Mouse (Mus musculus) lung, embryonic 14.5 days (tissue): ENCODE data around the gene Rbmx. TPM values are rescaled to one million over a fixed set of nuclear protein-coding genes. Genes with fewer than 3 reads are reported as not detected.

ENCODE experiments used
- ATAC-seq: fragments of 200-750 bp; cut with Nextera tagmentation; 2 replicates; pipeline ENCODE4 v1.8.0; 2017; ENCODE audit warnings: mild to moderate bottlenecking, moderate TSS enrichment, moderate library complexity; ENCODE audit not compliant: insufficient read depth
- DNase-seq: peaks from one replicate; pipeline ENCODE4 v3.0.0-alpha.2; 2015
- H3K27ac ChIP-seq: fragments of 300-500 bp; sonication (generic); 2 replicates; pipeline ENCODE4 v1.5.1; 2014; ENCODE audit warnings: low read depth, mild to moderate bottlenecking, moderate library complexity
- H3K27me3 ChIP-seq: fragments of 300-500 bp; sonication (generic); 2 replicates; pipeline ENCODE4 v1.6.1; 2014; ENCODE audit warnings: low read length, control low read depth; ENCODE audit not compliant: insufficient read depth
- H3K36me3 ChIP-seq: fragments of 300-500 bp; sonication (generic); 2 replicates; pipeline ENCODE4 v1.6.1; 2014; ENCODE audit warnings: control low read depth; ENCODE audit not compliant: insufficient read depth
- H3K4me1 ChIP-seq: fragments of 300-500 bp; sonication (generic); 2 replicates; pipeline ENCODE4 v1.6.1; 2014; ENCODE audit warnings: antibody characterized with exemption, control low read depth; ENCODE audit not compliant: insufficient read depth
- H3K4me2 ChIP-seq: fragments of 300-500 bp; sonication (generic); 2 replicates; pipeline ENCODE4 v1.6.1; 2014; ENCODE audit warnings: mild to moderate bottlenecking
- H3K4me3 ChIP-seq: fragments of 300-500 bp; sonication (generic); 2 replicates; pipeline ENCODE4 v1.5.1; 2014; ENCODE audit warnings: low read depth, low read length
- H3K9ac ChIP-seq: fragments of 300-500 bp; sonication (generic); 2 replicates; pipeline ENCODE4 v1.6.1; 2014
- H3K9me3 ChIP-seq: fragments of 300-500 bp; sonication (generic); 2 replicates; pipeline ENCODE4 v1.6.1; 2016; ENCODE audit warnings: low read depth, low read length, control low read depth
- CTCF ChIP-seq: IDR thresholded peaks from 2 replicates; pipeline ENCODE4 v1.5.1; 2016; ENCODE audit warnings: antibody characterized with exemption, low read depth
- WGBS: fragments of 180-500 bp; shearing (Covaris S2); extraction: QIAGEN DNeasy Blood & Tissue Kit; methylation state at CpG from one replicate; pipeline ENCODE4 v1.1.7; 2014; 5-methylcytosine and 5-hydroxymethylcytosine counted together
- polyA plus RNA-seq: library from polyadenylated mRNA; unstranded; fragments of >200 nt; fragmentation: Nextera tagmentation; extraction: Ambion mirVana; gene quantifications from 2 replicates; pipeline ENCODE4 v1.2.1, GENCODE M21; 2014

The Rbmx gene
- polyA plus RNA-seq, 1 experiment from 2014 or later = 156 TPM

GRCm38 (mm10) chrX:57380915-57381314 lies 11.9 kb downstream of the Rbmx start:
- DNase-seq (no peak), ATAC-seq (no peak)
- Histone ChIP-seq H3K9me3 (no peaks in the 10 kb centered on the region), H3K4me3 (no peak overlapping the region), H3K4me1 (no peaks in the 10 kb centered on the region), H3K27ac (no peak overlapping the region), H3K9ac (no peak overlapping the region), H3K4me2 (no peak overlapping the region), H3K36me3 (peaks cover 52% of the 10 kb centered on the region), H3K27me3 (no peaks in the 10 kb centered on the region)
- WGBS = 72% methylated on average over 5 of the region's 5 CpGs
- no peak for TF ChIP-seq CTCF

GRCm38 (mm10) chrX:57378579-57378978 lies 14.3 kb downstream of the Rbmx start:
- WGBS = 74% methylated on average over 3 of the region's 3 CpGs
- H3K27ac ChIP-seq = no peak overlapping the region
- no peak overlapping the region for H3K4me2 ChIP-seq
- no peaks in the 10 kb centered on the region for H3K4me1 ChIP-seq
- no peaks in the 10 kb centered on the region for H3K27me3 ChIP-seq
- ATAC-seq (no peak), DNase-seq (no peak)
- H3K4me3 ChIP-seq = no peak overlapping the region
- H3K36me3 ChIP-seq = peaks cover 36% of the 10 kb centered on the region
- no peak for TF ChIP-seq CTCF
- no peak overlapping the region for H3K9ac ChIP-seq
- no peaks in the 10 kb centered on the region for H3K9me3 ChIP-seq

- H3K4me2 ChIP-seq = no peak overlapping the region
- H3K4me1 ChIP-seq = no peaks in the 10 kb centered on the region
- H3K27ac ChIP-seq = no peak overlapping the region
- H3K4me3 ChIP-seq = no peak overlapping the region
- peaks cover 29% of the 10 kb centered on the region for H3K36me3 ChIP-seq
- H3K27me3 ChIP-seq = no peaks in the 10 kb centered on the region
- no peak overlapping the region for H3K9ac ChIP-seq
- ATAC-seq = no peak
- H3K9me3 ChIP-seq = no peaks in the 10 kb centered on the region
- WGBS = 80% methylated on average over 3 of the region's 3 CpGs
- no peak for DNase-seq
- no peak for TF ChIP-seq CTCF
Measured at GRCm38 (mm10) chrX:57377096-57377495, 15.7 kb downstream of the Rbmx start.

GRCm38 (mm10) chrX:57374029-57374428 lies 18.8 kb downstream of the Rbmx start:
- Histone ChIP-seq H3K27ac (no peak overlapping the region), H3K4me1 (no peaks in the 10 kb centered on the region), H3K27me3 (no peaks in the 10 kb centered on the region), H3K4me3 (no peak overlapping the region), H3K9ac (no peak overlapping the region), H3K4me2 (no peak overlapping the region), H3K9me3 (no peaks in the 10 kb centered on the region), H3K36me3 (peaks cover 18% of the 10 kb centered on the region; the same call in 1 of the 2 replicates)
- no peak for DNase-seq
- no peak for TF ChIP-seq CTCF
- ATAC-seq = no peak
- 71% methylated on average over 2 of the region's 2 CpGs for WGBS

GRCm38 (mm10) chrX:57373543-57373942 lies 19.3 kb downstream of the Rbmx start:
- no peaks in the 10 kb centered on the region for H3K27me3 ChIP-seq
- ATAC-seq (no peak), DNase-seq (no peak)
- no peak overlapping the region for H3K9ac ChIP-seq
- no peaks in the 10 kb centered on the region for H3K4me1 ChIP-seq
- H3K9me3 ChIP-seq = no peaks in the 10 kb centered on the region
- no peak for TF ChIP-seq CTCF
- H3K4me2 ChIP-seq = no peak overlapping the region
- H3K36me3 ChIP-seq = peaks cover 14% of the 10 kb centered on the region; the same call in 1 of the 2 replicates
- no peak overlapping the region for H3K27ac ChIP-seq
- WGBS = 90% methylated on average over 2 of the region's 2 CpGs
- H3K4me3 ChIP-seq = no peak overlapping the region

- Histone ChIP-seq H3K4me3 (no peak overlapping the region), H3K9me3 (no peaks in the 10 kb centered on the region), H3K9ac (no peak overlapping the region), H3K4me2 (no peak overlapping the region), H3K27ac (no peak overlapping the region), H3K4me1 (no peaks in the 10 kb centered on the region), H3K27me3 (no peaks in the 10 kb centered on the region), H3K36me3 (0 out of 2 replicates have a peak, but pooled peaks cover 9% of the 10 kb centered on the region)
- no peak for DNase-seq
- no peak for TF ChIP-seq CTCF
- WGBS = 80% methylated on average over 4 of the region's 4 CpGs
- no peak for ATAC-seq
Measured at GRCm38 (mm10) chrX:57372965-57373364, 19.9 kb downstream of the Rbmx start.

- ATAC-seq (no peak), DNase-seq (no peak)
- 42% methylated on average over 2 of the region's 2 CpGs for WGBS
- Histone ChIP-seq H3K4me3 (no peak overlapping the region), H3K36me3 (no peaks in the 10 kb centered on the region), H3K27me3 (no peaks in the 10 kb centered on the region), H3K4me1 (no peaks in the 10 kb centered on the region), H3K9me3 (no peaks in the 10 kb centered on the region), H3K9ac (no peak overlapping the region), H3K4me2 (no peak overlapping the region), H3K27ac (no peak overlapping the region)
- no peak for TF ChIP-seq CTCF
Measured at GRCm38 (mm10) chrX:57364891-57365569, 27.8 kb downstream of the Rbmx start.

DNA sequence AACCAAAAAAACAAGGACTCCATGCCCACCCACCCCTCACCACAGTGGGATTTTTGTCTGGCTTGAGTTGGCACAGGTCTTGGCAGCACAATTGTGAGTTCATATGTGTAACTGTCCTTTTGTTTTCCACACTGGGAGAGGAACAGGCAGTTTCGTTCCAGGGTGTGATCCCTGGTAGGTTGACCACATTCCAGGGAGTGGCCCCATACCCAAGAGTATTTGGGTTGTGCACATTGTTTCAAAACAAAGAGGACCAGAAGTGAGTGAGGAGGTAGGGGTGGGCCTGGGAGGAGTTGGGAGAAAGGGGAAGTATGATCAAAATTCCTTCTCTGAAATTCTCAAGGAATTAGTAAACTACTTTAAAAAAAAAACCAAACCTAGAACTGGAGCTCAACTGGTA lies 33.5 kb downstream of the Rbmx start:
- H3K27ac ChIP-seq = no peak overlapping the region
- no peaks in the 10 kb centered on the region for H3K27me3 ChIP-seq
- no peaks in the 10 kb centered on the region for H3K9me3 ChIP-seq
- H3K9ac ChIP-seq = no peak overlapping the region
- ATAC-seq = no peak
- no peaks in the 10 kb centered on the region for H3K36me3 ChIP-seq
- no peak overlapping the region for H3K4me2 ChIP-seq
- H3K4me3 ChIP-seq = no peak overlapping the region
- TF ChIP-seq CTCF = no peak
- H3K4me1 ChIP-seq = no peaks in the 10 kb centered on the region
- no peak for DNase-seq
- 58% methylated on average over 1 of the region's 1 CpGs for WGBS
